Mouse (Mus musculus): ENCODE measurements around the gene Mrps26. TPM values are rescaled to one million over a fixed set of nuclear protein-coding genes. Genes with fewer than 3 reads are reported as not detected.

Mrps26 gene
- polyA plus RNA-seq, 1 experiment from 2014 or later, result 74.0 TPM

GRCm38 (mm10) chr2:130577021-130577420 is 13.5 kb downstream of the Mrps26 start:
- peaks cover 89% of the 10 kb centered on the region for H3K27me3 ChIP-seq
- H3K9me3 ChIP-seq, result no peaks in the 10 kb centered on the region
- H3K4me2 ChIP-seq (replicated peaks), result 0 out of 2 replicates have a peak overlapping the region, but pooled peaks have one; percentile 45
- no peak overlapping the region for H3K9ac ChIP-seq (replicated peaks)
- H3K4me3 ChIP-seq, result no peak overlapping the region
- WGBS, result 4% methylated on average over 9 of the region's 9 CpGs
- no peaks in the 10 kb centered on the region for H3K36me3 ChIP-seq
- peaks cover 25% of the 10 kb centered on the region for H3K4me1 ChIP-seq
- H3K27ac ChIP-seq (replicated peaks), result no peak overlapping the region
- ATAC-seq (ENCODE audit: low FRiP score, low read depth), result no peak

GRCm38 (mm10) chr2:130577632-130578031 is 14.1 kb downstream of the Mrps26 start:
- H3K27ac ChIP-seq (replicated peaks), result no peak overlapping the region
- H3K27me3 ChIP-seq, result peaks cover 90% of the 10 kb centered on the region
- 5% methylated on average over 12 of the region's 12 CpGs for WGBS
- ATAC-seq (ENCODE audit: low FRiP score, low read depth), result no peak; the same call in 1 of the 2 replicates
- no peaks in the 10 kb centered on the region for H3K36me3 ChIP-seq
- H3K4me1 ChIP-seq, result peaks cover 25% of the 10 kb centered on the region
- no peak overlapping the region; the same call in 1 of the 2 replicates for H3K4me2 ChIP-seq (replicated peaks)
- no peaks in the 10 kb centered on the region for H3K9me3 ChIP-seq
- 0 out of 2 replicates have a peak overlapping the region, but pooled peaks have one; percentile 2 for H3K4me3 ChIP-seq
- H3K9ac ChIP-seq (replicated peaks), result no peak overlapping the region

GRCm38 (mm10) chr2:130578148-130578547 is 14.6 kb downstream of the Mrps26 start:
- Histone ChIP-seq H3K4me1 (peaks cover 25% of the 10 kb centered on the region), H3K27ac (replicated peaks) (no peak overlapping the region), H3K4me2 (replicated peaks) (no peak overlapping the region), H3K9ac (replicated peaks) (no peak overlapping the region), H3K27me3 (peaks cover 94% of the 10 kb centered on the region), H3K4me3 (no peak overlapping the region), H3K36me3 (no peaks in the 10 kb centered on the region), H3K9me3 (no peaks in the 10 kb centered on the region)
- WGBS, result 7% methylated on average over 11 of the region's 11 CpGs
- ATAC-seq (ENCODE audit: low FRiP score, low read depth), result no peak

GRCm38 (mm10) chr2:130579791-130580190 is 16.2 kb downstream of the Mrps26 start:
- no peak overlapping the region for H3K4me2 ChIP-seq (replicated peaks)
- ATAC-seq (ENCODE audit: low FRiP score, low read depth), result no peak
- WGBS, result 7% methylated on average over 8 of the region's 8 CpGs

GRCm38 (mm10) chr2:130581201-130581600 is 17.7 kb downstream of the Mrps26 start:
- H3K27ac ChIP-seq (replicated peaks), result no peak overlapping the region
- H3K9ac ChIP-seq (replicated peaks), result no peak overlapping the region; the same call in 1 of the 2 replicates

More at GRCm38 (mm10) chr2:130579791-130580190, 16.2 kb downstream of the Mrps26 start:
- Histone ChIP-seq H3K4me3 (no peak overlapping the region), H3K4me1 (peaks cover 25% of the 10 kb centered on the region), H3K27me3 (peaks cover 100% of the 10 kb centered on the region), H3K9me3 (no peaks in the 10 kb centered on the region), H3K9ac (replicated peaks) (no peak overlapping the region), H3K36me3 (no peaks in the 10 kb centered on the region), H3K27ac (replicated peaks) (no peak overlapping the region)

GRCm38 (mm10) chr2:130582552-130582951 is 19.0 kb downstream of the Mrps26 start, which contains the start of gene Avp:
Avp (minus strand) TSS chr2:130582554.
- WGBS, result 38% methylated on average over 10 of the region's 10 CpGs
- peaks cover 11% of the 10 kb centered on the region for H3K4me1 ChIP-seq
- H3K4me3 ChIP-seq, result no peak within 1 kb of the TSS
- no peak within 1 kb of the TSS for H3K27ac ChIP-seq (replicated peaks)
- H3K9me3 ChIP-seq, result no peaks in the 10 kb centered on the region
- peaks cover 72% of the 10 kb centered on the region for H3K27me3 ChIP-seq
- no peak for ATAC-seq (ENCODE audit: low FRiP score, low read depth)
- no peak within 1 kb of the TSS for H3K9ac ChIP-seq (replicated peaks)
- no peaks in the 10 kb centered on the region for H3K36me3 ChIP-seq
- H3K4me2 ChIP-seq (replicated peaks), result no peak within 1 kb of the TSS

More at GRCm38 (mm10) chr2:130581201-130581600, 17.7 kb downstream of the Mrps26 start:
- Histone ChIP-seq H3K4me2 (replicated peaks) (peak overlapping the region; percentile 47), H3K9me3 (no peaks in the 10 kb centered on the region), H3K4me3 (peak overlapping the region; percentile 34), H3K27me3 (peaks cover 86% of the 10 kb centered on the region), H3K4me1 (peaks cover 23% of the 10 kb centered on the region), H3K36me3 (no peaks in the 10 kb centered on the region)
- WGBS, result 2% methylated on average over 16 of the region's 16 CpGs
- no peak for ATAC-seq (ENCODE audit: low FRiP score, low read depth)

GRCm38 (mm10) chr2:130583902-130584560 is 20.5 kb downstream of the Mrps26 start:
- ATAC-seq (ENCODE audit: low FRiP score, low read depth), result no peak
- Histone ChIP-seq H3K4me3 (no peak overlapping the region), H3K36me3 (no peaks in the 10 kb centered on the region), H3K27ac (replicated peaks) (no peak overlapping the region), H3K27me3 (peaks cover 57% of the 10 kb centered on the region), H3K9me3 (no peaks in the 10 kb centered on the region), H3K4me1 (peaks cover 10% of the 10 kb centered on the region), H3K4me2 (replicated peaks) (no peak overlapping the region), H3K9ac (replicated peaks) (no peak overlapping the region)
- 83% methylated on average over 10 of the region's 10 CpGs for WGBS

GRCm38 (mm10) chr2:130586016-130586415 is 22.5 kb downstream of the Mrps26 start:
- no peaks in the 10 kb centered on the region for H3K9me3 ChIP-seq
- WGBS, result 87% methylated on average over 6 of the region's 6 CpGs
- no peak overlapping the region for H3K27ac ChIP-seq (replicated peaks)
- peaks cover 37% of the 10 kb centered on the region for H3K27me3 ChIP-seq
- peaks cover 11% of the 10 kb centered on the region for H3K36me3 ChIP-seq
- no peak for ATAC-seq (ENCODE audit: low FRiP score, low read depth)
- H3K4me2 ChIP-seq (replicated peaks), result no peak overlapping the region
- no peak overlapping the region for H3K4me3 ChIP-seq
- peaks cover 4% of the 10 kb centered on the region; the same call in 1 of the 2 replicates for H3K4me1 ChIP-seq
- no peak overlapping the region for H3K9ac ChIP-seq (replicated peaks)

- 85% methylated on average over 2 of the region's 2 CpGs for WGBS
- Histone ChIP-seq H3K9ac (replicated peaks) (no peak overlapping the region), H3K36me3 (peaks cover 27% of the 10 kb centered on the region), H3K4me1 (0 out of 2 replicates have a peak, but pooled peaks cover 2% of the 10 kb centered on the region), H3K4me2 (replicated peaks) (no peak overlapping the region), H3K9me3 (no peaks in the 10 kb centered on the region), H3K4me3 (no peak overlapping the region), H3K27ac (replicated peaks) (no peak overlapping the region), H3K27me3 (peaks cover 14% of the 10 kb centered on the region)
- no peak for ATAC-seq (ENCODE audit: low FRiP score, low read depth)
Measured at GRCm38 (mm10) chr2:130588373-130588772, 24.8 kb downstream of the Mrps26 start.

- Histone ChIP-seq H3K27me3 (peaks cover 6% of the 10 kb centered on the region; the same call in 1 of the 2 replicates), H3K4me3 (no peak overlapping the region), H3K27ac (replicated peaks) (no peak overlapping the region), H3K36me3 (peaks cover 32% of the 10 kb centered on the region), H3K9me3 (no peaks in the 10 kb centered on the region), H3K4me2 (replicated peaks) (no peak overlapping the region), H3K9ac (replicated peaks) (no peak overlapping the region), H3K4me1 (0 out of 2 replicates have a peak, but pooled peaks cover 2% of the 10 kb centered on the region)
- 70% methylated on average over 4 of the region's 4 CpGs for WGBS
- no peak for ATAC-seq (ENCODE audit: low FRiP score, low read depth)
Measured at GRCm38 (mm10) chr2:130589157-130589556, 25.6 kb downstream of the Mrps26 start.

GRCm38 (mm10) chr2:130589761-130590160 is 26.2 kb downstream of the Mrps26 start:
- H3K36me3 ChIP-seq, result peaks cover 34% of the 10 kb centered on the region
- WGBS, result 92% methylated on average over 2 of the region's 2 CpGs
- H3K4me1 ChIP-seq, result 0 out of 2 replicates have a peak, but pooled peaks cover 2% of the 10 kb centered on the region
- H3K27me3 ChIP-seq, result no peaks in the 10 kb centered on the region
- no peak overlapping the region for H3K4me2 ChIP-seq (replicated peaks)
- ATAC-seq (ENCODE audit: low FRiP score, low read depth), result no peak
- H3K9me3 ChIP-seq, result no peaks in the 10 kb centered on the region
- no peak overlapping the region for H3K27ac ChIP-seq (replicated peaks)
- H3K4me3 ChIP-seq, result no peak overlapping the region
- no peak overlapping the region for H3K9ac ChIP-seq (replicated peaks)

GRCm38 (mm10) chr2:130591016-130591415 is 27.5 kb downstream of the Mrps26 start:
- no peaks in the 10 kb centered on the region for H3K27me3 ChIP-seq
- H3K9me3 ChIP-seq, result no peaks in the 10 kb centered on the region
- no peak overlapping the region for H3K4me3 ChIP-seq
- no peak for ATAC-seq (ENCODE audit: low FRiP score, low read depth)
- no peak overlapping the region for H3K27ac ChIP-seq (replicated peaks)
- H3K36me3 ChIP-seq, result peaks cover 46% of the 10 kb centered on the region
- H3K9ac ChIP-seq (replicated peaks), result no peak overlapping the region
- no peak overlapping the region for H3K4me2 ChIP-seq (replicated peaks)
- 0 out of 2 replicates have a peak, but pooled peaks cover 2% of the 10 kb centered on the region for H3K4me1 ChIP-seq
- WGBS, result 93% methylated on average over 2 of the region's 2 CpGs
